Mouse (Mus musculus) erythroblast, embryonic 14.5 days (primary cell): ENCODE results near the gene Rexo5.

ENCODE experiments used
- GATA1 ChIP-seq: IDR thresholded peaks from 2 replicates; pipeline ENCODE4 v1.6.1; 2012; ENCODE audit warnings: low read length, inconsistent platforms, mixed read lengths
- TAL1 ChIP-seq: IDR thresholded peaks from 3 replicates; pipeline ENCODE4 v1.6.1; 2012; ENCODE audit warnings: low read length, inconsistent platforms, mixed read lengths

GRCm38 (mm10) chr7:119845541-119845940 lies 51.7 kb downstream of the Rexo5 start:
- TF ChIP-seq TAL1 (no peak), GATA1 (no peak)
